Mouse (Mus musculus): ENCODE measurements around the gene Iqcf1.
A peak's percentile ranks its signal among the peaks of the same experiment; 100 is the strongest.

Gene Iqcf1

DNA sequence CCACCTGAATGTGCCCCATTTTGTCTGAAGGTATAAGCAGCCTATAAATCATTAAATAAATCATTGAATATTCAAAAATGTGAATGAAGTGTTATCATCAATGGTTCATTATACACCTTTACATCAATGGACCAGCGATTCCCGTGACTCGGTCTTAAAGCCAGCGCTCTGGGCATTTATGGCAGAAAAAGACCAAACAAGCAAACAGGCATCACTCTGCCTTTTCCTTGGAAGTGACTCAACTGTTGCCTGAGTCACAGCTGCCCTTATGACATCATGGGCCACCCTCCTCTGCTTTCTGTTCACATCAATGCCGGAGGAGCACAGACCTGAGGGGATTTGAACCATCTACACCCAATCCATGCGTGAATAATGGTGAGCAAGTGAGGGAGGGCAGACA is at the start of gene Iqcf1:
TSS of gene Iqcf1 (plus strand) at position 301 of the 400 bp plus-strand sequence.
- no peak for DNase-seq

DNA sequence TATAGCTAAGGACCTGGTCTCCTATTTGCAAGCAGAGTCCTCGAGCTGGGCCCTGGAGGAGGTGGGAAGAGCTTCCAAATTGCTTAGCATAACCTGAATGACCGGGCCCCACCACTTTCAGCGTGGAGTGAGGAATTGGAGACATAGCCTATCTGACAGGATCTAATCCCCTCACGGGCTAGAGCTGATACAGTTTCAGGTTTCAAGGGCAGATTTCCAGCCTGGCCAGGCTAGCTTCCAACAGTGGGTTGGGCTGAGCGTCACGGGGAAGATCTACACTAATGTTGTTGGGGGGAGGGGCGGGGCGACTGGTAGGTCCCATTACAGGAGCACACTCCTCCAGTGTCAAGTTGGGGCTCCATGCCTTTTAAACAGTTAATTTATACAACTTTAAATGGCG is 49.1 kb upstream of the Iqcf1 start:
- peak; percentile 87 for DNase-seq

DNA sequence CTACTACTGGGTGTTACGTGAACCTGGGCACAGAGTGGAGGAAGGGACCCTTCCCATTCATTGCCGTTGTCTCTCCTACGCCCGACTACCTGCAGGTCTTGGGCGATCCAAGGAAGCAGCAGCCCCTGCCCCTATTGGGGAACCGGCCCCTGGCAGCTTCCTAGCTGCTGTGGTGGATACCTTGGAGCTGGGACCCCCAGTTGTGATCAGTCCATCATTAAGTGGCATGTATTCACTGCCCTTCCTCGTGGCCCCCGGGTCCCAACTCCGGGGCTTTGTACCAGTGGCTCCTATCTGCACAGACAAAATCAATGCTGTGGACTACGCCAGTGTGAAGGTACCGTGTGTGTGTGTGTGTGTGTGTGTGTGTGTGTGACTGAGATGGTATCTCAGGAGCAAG is 48.5 kb upstream of the Iqcf1 start:
- no peak for DNase-seq

DNA sequence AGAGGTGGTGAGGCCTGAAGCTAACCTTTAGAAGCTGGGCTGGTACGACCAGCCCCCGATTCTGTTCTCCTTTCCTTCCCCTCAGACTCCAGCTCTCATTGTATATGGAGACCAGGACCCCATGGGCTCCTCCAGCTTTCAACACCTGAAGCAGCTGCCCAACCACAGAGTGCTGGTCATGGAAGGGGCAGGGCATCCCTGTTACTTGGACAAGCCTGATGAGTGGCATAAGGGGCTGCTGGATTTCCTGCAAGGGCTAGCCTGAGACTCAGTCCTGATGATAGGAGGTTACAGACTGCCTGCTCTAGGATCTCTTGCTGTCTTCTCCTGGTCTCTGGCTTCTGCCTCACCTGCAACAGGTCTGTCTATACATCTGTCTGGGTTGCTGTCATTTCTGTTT is 47.9 kb upstream of the Iqcf1 start:
- DNase-seq, result no peak

DNA sequence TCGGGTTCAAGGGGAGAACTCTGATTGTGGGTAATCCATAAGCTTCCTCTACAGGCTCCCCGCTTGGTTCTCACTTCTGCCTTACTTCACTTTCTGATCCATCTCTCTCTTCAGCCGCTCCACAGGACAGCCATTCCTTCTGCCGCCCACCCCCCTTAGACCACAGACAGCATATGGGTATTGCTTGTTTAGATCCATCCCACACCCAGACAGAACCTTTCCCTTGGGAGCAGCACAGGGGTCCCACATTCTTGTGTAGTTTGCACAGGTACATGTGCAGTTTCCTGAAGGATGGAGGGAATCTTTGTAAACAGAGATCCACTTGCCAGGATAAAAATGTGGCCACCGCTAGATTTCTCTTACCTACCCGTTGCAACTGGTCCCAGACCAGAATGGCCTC is 47.4 kb upstream of the Iqcf1 start:
- DNase-seq, result no peak

DNA sequence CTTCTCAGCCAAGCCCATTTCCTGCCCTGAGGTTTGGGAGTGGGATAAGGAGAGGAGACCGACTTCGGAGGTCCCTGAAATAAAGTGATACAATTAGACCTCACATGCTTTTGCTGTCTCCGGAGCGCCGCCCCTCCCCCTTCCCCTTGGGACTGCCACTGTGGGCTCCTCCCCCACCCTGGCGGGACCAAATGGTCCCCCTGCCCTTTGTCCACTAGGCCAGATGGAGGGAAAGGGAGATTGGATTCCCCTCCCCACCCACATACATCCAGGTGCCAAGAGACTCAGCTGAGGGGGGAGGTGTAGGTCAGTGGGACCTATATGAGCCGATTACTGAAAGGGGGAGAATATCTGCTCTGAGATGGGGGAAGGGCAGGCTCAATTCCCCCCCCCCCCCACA is 46.9 kb upstream of the Iqcf1 start:
- peak; percentile 77 for DNase-seq

DNA sequence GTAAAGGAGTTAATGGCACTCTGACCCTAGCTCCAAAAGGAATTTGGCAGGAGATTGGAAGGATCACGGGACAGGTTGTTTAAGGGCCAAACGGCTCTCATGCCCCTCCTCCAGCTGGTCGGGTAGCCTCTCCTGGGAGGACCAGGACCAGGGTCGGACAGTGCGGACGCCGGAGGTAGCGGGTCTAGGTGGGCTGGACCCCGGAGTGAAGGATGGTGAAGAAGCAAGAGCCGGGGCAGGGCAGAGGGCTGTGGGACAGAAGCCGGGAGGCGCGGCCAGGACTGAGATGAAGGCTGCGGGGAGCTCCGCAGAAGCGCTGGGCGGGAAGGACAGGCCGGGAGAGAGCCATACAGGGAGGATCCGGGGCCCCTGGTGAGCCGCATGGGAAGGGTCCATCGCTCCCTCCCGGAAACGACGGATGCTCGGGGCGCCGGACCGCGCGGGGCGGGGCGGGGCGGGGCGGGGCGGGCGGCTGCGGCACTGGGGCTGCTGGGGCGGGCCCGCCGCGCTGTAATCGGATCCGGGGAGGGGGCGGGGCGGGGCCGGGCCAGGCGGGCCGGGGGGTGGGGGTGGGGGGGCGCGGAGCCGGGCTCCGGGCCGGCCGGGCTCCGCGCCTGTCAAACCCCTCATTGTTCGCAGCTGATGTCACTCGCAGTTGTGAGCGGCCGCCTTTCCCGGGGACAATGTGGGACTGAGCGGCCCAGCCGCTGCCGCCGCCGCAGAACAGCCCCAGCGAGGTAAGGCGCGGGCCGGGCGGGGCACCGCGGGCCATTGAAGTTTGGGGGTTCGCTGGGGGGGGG is 46.3 kb upstream of the Iqcf1 start, which contains the start of gene Pcbp4:
TSS of gene Pcbp4 (plus strand) at position 21 of the 800 bp plus-strand sequence.
- DNase-seq, result peak; percentile 85

DNA sequence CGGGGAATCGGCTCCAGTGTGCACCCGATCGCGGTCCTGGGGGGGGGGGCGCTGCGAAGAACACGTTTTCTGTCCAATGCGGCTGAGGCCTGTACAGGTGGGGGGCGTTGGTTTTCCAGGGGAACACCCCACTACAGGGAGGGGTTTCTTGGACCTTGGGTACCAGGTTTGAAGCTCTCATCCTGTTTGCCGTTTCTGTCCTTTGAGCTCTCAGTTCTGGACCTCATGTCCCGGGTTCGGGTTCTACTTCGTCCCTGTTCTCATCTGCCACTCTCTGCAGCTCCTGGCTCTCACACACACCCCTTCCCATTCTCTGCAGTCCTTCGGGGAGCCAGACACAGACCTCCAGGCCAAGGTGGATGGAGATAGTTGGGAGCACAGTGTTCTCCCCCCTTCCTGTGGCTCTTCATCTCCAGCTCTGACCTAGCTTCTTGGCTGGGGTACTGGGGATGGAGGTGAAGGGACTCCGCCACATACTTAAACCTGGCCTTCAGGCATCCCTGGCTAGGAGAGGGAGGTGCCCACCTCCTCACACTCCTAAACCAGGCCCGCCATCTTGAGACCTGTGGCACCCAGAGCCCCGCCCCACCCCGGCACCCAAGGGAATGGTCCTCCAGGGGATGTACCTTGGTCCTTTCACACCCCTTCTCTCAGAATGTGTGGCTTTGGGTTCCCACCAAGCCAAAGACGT is 45.6 kb upstream of the Iqcf1 start:
- DNase-seq, result no peak

DNA sequence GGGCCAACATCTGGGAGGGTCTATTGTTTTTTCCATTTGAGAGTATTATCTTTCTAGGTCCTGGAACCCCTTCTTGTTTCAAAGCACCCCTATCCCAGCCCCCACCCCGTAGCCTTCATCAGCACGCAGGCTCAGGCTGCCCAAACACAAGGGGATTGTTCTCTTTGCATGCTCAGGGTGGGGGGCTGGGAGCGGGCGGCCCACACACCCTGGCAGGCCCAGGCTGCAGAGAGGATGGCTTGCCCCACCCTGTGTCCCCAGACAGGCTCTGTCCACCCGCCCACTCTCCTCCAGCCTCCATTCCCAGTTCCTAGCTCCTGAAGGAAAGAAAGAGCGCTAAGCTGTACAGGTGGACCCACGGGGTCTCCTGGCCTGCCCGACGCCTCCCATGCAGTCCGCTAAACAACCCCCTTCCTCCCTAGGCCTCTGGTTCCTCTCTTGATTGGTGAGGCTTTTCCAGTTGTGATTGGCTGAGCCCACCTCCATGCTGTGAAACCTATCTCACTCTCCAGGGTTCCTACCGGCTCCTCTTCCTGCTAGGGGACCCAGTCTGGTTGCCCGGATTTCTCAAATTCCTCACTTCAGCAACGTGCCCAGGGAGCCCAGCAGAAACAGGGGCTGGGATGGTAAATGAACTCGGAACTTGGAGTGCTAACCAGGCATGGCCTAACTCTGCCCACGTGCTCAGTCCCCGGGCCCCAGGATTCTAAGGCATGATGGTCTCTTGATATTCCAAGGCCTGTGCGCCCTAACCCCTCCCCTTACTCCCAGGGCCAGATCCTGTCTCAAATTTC is 44.7 kb upstream of the Iqcf1 start:
- DNase-seq, result no peak

DNA sequence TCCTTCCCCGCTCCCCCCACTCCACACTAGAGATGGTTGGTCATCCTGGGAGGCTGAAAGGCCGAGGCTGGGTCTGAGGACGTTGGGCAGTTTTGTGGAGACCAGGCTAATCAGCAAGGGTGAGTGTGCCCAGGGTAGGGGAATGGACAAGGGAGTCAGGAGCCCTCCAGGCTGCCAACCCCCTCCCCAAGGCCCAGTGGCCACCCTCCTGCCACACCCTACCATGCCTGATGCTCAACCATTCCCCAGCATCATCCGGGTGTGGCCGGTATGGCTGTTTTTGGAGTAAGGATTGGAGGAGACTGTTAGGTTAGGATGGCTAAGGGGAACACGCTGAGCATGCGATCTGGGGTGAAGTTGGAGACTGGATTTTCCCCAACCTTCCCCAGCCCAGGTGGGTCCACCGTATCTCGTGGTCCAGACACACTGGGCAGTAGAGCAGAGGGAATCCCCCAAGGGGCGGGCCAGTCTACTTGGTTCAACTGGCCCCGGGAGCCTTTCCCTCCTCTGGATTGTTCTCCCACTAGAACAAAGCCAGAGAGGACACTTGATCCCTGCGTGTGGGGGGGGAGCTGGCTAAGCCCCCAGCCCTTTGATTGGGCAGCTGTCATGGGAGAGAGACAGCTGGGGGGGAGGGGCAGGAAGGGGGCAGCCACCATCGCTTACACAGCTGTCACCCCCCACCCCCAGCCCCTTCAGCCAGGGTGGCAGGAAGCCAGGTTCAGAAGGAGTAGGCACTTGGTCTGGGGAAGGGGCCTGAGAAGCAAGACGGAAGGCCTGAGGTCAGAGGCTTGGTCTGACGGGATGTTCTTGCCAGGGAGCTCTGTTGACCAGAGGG is 43.2 kb upstream of the Iqcf1 start:
- no peak for DNase-seq

DNA sequence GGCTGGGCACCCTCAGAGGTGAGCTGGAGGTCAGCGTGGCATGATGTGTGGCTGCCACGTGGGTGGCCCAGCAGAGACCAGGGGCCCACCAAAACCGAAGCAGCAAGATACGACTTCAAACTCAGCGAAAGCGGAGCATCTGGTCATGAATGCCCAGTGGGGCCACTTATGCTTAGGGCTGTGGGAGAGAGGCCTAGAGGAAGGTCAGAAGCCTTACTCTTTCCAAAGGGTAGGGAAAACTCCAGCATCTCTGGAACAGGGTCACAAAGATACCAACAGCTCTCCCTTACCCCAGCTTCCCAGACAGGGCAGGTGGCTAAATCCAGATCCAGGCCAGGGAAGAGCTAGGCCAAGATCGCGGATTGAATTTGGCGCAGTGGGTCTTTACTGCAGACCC is 42.6 kb upstream of the Iqcf1 start:
- no peak for DNase-seq

DNA sequence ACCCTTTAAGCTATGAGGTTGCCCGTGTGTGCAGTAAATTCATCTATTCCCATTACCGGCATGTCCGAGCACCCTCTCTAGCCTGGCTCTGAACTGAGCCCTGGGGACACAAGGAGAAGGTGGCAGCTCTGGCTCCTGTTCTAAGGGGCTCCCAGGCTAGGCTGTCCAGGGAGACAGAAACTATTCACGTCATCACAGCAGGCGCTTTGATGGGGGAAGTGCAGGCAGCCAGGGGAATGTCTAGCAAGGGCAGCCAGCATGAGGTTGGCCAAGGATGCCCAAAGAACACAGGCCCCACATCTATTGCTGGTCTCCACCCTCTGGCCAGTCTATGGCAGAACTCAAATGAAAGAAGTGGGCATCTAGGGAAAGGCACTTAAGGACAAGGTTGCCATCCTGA is 41.8 kb upstream of the Iqcf1 start:
- no peak for DNase-seq

DNA sequence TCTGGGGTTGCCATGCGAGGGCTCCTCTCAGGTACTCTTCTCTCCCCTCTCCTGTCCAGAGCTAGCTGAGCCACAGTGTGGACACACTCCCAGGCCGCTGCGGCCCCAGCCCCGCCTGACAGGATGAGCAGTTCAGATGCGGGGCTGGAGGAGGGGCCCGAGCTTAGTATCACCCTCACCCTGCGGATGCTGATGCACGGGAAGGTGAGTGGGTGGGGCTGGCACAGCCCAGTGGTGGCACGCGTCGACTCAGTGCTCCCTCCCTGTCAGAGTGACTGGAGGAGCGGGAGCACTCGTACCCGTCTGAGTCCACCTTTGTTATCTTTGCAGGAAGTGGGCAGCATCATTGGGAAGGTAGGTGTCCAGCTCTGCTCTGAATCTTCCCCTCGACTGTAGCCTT is 39.8 kb upstream of the Iqcf1 start:
- no peak for DNase-seq

DNA sequence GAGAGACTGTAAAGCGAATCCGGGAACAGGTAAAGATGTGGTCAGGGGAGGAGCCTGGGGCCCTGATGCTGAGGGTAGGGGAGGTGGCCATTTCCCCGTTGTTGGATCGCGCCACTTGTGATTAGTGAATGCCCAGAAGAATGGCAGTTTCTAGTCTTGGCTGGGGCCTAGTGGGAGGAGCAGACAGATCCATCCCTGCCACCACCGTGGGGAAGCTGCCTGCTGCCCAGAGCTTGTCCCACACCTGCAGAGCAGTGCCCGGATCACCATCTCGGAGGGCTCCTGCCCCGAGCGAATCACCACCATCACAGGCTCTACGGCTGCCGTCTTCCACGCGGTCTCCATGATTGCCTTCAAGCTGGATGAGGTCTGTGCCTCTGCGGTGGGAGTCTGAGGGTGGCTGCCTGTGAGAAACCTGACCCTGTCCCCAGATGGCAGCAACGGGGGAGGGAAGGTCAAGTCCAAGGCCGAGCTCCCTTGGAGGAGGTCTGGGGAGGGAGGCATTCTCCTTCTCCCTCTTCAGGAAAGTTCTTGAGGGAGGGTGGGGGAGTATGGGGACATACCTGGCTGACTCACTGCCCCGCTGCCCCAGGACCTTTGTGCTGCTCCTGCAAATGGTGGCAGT is 39.3 kb upstream of the Iqcf1 start:
- no peak for DNase-seq

DNA sequence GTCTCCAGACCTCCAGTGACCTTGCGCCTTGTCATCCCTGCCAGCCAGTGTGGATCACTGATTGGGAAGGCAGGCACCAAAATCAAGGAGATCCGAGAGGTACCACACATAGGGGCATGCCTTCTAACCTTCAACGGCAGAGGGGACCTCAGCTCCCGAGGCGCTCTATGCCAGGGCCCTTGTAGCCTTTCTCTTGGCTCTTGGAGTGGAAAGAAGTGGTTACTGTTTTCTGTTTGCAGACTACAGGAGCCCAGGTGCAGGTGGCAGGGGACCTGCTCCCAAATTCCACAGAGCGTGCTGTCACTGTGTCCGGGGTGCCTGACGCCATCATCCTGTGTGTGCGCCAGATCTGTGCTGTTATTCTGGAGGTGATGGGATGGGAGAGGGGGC is 38.7 kb upstream of the Iqcf1 start:
- DNase-seq, result no peak

DNA sequence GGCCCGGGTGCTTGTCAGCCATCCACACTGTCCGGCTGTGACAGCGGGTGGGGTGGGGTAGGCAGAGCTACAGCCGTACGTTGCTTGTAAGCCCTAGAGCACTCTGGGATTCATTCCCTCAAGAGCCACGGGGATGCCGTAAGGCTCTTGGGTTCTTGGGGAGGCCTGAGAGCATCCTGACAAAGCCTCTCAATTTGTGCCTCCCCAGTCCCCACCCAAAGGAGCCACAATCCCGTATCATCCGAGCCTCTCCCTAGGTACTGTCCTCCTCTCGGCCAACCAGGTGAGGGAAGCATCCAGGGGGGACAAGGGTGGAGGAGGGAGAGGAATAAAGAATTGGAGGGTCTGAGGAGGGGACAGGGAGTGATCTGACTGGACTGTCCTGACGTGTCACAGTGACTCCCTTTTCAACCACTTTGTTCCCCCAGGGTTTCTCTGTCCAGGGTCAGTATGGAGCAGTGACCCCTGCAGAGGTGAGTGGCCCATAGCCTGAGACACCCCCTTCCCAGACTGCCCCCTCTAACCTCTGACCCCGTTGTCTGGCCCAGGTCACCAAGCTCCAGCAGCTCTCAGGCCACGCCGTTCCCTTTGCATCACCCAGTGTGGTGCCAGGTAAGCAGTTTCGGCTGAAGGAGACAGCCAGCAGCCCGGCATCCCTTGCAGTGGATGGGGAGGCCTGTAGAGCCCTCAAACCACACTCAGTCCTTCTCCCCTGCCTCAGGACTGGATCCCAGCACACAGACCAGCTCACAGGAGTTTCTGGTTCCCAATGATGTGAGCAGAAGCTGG is 37.9 kb upstream of the Iqcf1 start:
- DNase-seq, result no peak

DNA sequence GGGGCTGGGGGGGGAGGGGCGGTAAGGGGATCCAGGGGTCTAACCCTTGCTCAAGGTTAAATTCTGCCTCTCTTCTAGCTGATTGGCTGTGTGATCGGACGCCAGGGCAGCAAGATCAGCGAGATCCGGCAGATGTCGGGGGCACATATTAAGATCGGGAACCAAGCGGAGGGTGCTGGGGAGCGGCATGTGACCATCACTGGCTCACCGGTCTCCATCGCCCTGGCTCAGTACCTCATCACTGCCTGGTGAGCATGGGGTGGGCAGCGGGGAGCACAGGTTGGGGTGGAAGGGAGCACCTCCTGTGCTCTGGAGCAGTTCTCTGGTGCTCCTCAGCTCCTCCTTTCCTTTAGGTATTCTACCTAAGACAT is 37.4 kb upstream of the Iqcf1 start:
- DNase-seq, result no peak

DNA sequence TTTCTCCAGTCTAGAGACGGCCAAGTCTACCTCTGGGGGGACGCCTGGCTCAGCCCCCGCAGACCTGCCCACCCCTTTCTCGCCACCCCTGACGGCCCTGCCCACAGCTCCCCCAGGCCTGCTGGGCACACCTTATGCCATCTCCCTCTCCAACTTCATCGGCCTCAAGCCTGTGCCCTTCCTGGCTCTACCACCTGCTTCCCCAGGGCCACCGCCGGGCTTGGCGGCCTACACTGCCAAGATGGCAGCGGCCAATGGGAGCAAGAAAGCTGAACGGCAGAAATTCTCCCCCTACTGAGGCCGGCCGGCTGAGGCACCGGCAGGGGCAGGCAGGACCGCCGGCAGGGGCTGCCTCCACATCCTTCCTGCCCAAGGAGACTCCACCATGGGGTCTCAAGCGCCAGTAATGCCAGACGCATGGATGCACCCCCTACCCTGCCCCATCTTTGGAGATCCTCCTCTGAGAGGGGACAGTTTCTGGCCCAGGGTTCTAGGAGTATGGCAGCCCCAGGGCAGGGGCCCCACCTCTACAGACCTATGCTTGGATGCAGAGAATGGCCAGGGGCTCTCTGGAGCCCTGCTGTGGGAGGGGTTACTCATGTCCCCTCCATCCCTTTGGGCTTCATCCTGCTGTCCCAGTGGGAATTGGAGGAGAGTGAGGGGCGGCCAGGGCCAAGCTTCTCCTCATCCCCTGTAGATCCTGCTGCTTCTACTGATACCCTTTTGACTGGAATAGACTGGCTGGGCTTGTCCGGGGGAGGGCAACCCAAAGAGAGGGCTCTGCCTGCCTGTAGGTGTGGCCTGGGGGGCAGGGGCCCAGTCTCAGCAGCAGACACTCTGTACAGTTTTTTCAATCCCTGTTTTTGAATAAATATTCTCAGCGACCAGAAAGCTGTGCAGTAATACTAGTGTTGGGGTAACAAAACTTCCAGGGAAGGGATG is 36.4 kb upstream of the Iqcf1 start:
- no peak for DNase-seq

DNA sequence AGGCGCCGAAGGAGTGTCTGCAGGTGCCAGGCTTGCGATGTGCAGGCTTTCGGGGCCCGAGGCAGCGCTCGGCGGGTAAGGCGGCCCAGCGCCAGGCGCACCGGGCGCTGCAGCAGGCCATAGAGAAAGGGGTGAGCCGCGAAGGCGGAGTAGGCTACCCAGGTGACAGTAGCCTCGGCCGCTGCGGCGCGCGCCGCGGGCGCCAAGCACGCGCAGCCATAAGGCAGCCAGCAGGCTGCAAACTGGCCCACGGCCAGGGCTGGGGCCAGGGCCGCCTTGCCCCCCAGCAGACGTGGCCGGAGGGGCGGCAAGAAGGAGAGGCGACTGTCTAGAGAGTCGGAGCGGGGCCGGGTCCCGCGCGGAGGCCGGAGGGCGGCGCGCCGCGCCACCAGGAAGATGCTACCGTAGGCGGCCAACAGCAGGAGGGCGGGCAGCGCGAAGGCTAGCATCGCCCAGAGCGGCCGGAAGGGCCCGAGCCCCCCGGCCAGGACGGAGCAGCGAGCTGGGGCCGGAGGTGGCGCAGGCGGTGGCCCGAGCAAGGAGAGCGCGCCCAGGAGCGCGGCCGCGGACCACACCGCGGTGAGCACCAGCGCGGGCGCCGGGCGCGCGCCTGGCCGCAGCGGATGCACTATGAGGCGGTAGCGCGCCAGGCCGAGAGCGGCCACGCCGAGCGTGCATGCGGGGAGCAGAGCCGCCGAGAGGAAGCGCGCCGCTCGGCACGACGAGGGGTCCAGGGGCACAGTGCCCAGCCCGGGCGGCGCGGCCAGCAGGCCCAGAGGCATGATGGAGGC is 34.8 kb upstream of the Iqcf1 start:
- DNase-seq, result peak; percentile 67
